Mouse (Mus musculus) embryonic facial prominence, embryonic 11.5 days (tissue): ENCODE measurements around the gene 1700001P01Rik. TPM values are rescaled to one million over a fixed set of nuclear protein-coding genes. Genes with fewer than 3 reads are reported as not detected.

Experiments
- ATAC-seq: fragments of 200-750 bp; cut with Nextera tagmentation; replicated peaks from 2 replicates; pipeline ENCODE4 v1.8.0; 2017; ENCODE audit warnings: low read depth; ENCODE audit not compliant: insufficient number of reproducible peaks, low FRiP score, low TSS enrichment
- DNase-seq: peaks from one replicate; pipeline ENCODE4 v3.0.0-alpha.2; 2015; ENCODE audit warnings: low spot score
- H3K27ac ChIP-seq: fragments of 300-500 bp; sonication (generic); replicated peaks from 2 replicates; pipeline ENCODE4 v1.5.1; 2014; ENCODE audit warnings: mild to moderate bottlenecking, low read depth, low read length, control low read depth
- H3K27me3 ChIP-seq: fragments of 300-500 bp; sonication (generic); 2 replicates; pipeline ENCODE4 v1.6.1; 2014; ENCODE audit warnings: mild to moderate bottlenecking, low read length, moderate library complexity, mixed read lengths; ENCODE audit not compliant: control insufficient read depth, insufficient read depth
- H3K36me3 ChIP-seq: fragments of 300-500 bp; sonication (generic); replicated peaks from 2 replicates; pipeline ENCODE4 v1.6.1; 2014; ENCODE audit warnings: low read depth, mild to moderate bottlenecking, low read length, moderate library complexity, mixed read lengths; ENCODE audit not compliant: control insufficient read depth, insufficient read depth
- H3K4me1 ChIP-seq: fragments of 300-500 bp; sonication (generic); 2 replicates; pipeline ENCODE4 v1.6.1; 2014; ENCODE audit warnings: low read length, mixed read lengths; ENCODE audit not compliant: control insufficient read depth, insufficient read depth
- H3K4me2 ChIP-seq: fragments of 300-500 bp; sonication (generic); 2 replicates; pipeline ENCODE4 v1.6.1; 2014; ENCODE audit warnings: low read depth, mild to moderate bottlenecking, control low read depth, low read length, moderate library complexity
- H3K4me3 ChIP-seq: fragments of 300-500 bp; sonication (generic); 2 replicates; pipeline ENCODE4 v1.5.1; 2014; ENCODE audit warnings: low read depth, low read length, control low read depth
- H3K9ac ChIP-seq: fragments of 300-500 bp; sonication (generic); replicated peaks from 2 replicates; pipeline ENCODE4 v1.6.1; 2014; ENCODE audit warnings: mild to moderate bottlenecking, control low read depth, low read length
- H3K9me3 ChIP-seq: fragments of 300-500 bp; sonication (generic); replicated peaks from 2 replicates; pipeline ENCODE4 v1.6.1; 2016; ENCODE audit warnings: mild to moderate bottlenecking, low read length, inconsistent platforms, mixed read lengths; ENCODE audit not compliant: control insufficient read depth
- WGBS: fragments of 180-500 bp; shearing (Covaris S2); extraction: QIAGEN DNeasy Blood & Tissue Kit; methylation state at CpG from one replicate; pipeline ENCODE4 v1.1.7; 2014; 5-methylcytosine and 5-hydroxymethylcytosine counted together
- polyA plus RNA-seq: library from polyadenylated mRNA; unstranded; fragments of >200 nt; fragmentation: Nextera tagmentation; extraction: Ambion mirVana; gene quantifications from 2 replicates; pipeline ENCODE4 v1.2.1, GENCODE M21; 2014

Gene 1700001P01Rik
- polyA plus RNA-seq, 1 experiment from 2014 or later: not detected

GRCm38 (mm10) chr11:97771410-97771809 lies 4.3 kb downstream of the 1700001P01Rik start:
- no peaks in the 10 kb centered on the region for H3K9me3 ChIP-seq
- H3K36me3 ChIP-seq: no peaks in the 10 kb centered on the region
- no peak overlapping the region for H3K4me3 ChIP-seq
- no peaks in the 10 kb centered on the region for H3K4me1 ChIP-seq
- H3K9ac ChIP-seq: no peak overlapping the region
- no peak for ATAC-seq
- H3K4me2 ChIP-seq: no peak overlapping the region
- no peak for DNase-seq
- 76% methylated on average over 14 of the region's 14 CpGs for WGBS
- no peak overlapping the region for H3K27ac ChIP-seq
- no peaks in the 10 kb centered on the region for H3K27me3 ChIP-seq

DNA sequence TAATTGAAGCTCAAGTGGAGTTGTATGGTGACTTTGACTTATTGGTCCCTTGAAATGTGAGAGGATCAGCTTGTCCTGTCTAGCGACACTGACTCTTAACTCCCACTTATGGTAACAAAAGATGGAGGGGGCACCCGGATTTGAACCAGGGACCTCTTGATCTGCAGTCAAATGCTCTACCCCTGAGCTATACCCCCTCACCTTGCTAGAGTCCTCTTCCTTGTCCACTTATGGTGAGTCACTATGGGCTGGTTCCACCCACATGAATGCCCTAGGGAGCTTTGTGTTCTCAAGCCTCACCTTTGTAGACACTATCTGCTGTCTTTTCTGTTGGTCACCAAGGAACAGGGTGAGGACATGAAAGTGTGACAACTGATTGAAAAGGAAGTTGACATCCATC lies 6.0 kb downstream of the 1700001P01Rik start:
- Histone ChIP-seq H3K9ac (no peak overlapping the region), H3K36me3 (no peaks in the 10 kb centered on the region), H3K4me3 (no peak overlapping the region), H3K27ac (no peak overlapping the region), H3K4me1 (no peaks in the 10 kb centered on the region), H3K27me3 (no peaks in the 10 kb centered on the region), H3K9me3 (no peaks in the 10 kb centered on the region), H3K4me2 (no peak overlapping the region)
- DNase-seq: no peak
- no peak for ATAC-seq
- WGBS: 45% methylated on average over 2 of the region's 2 CpGs

- Histone ChIP-seq H3K4me1 (no peaks in the 10 kb centered on the region), H3K27me3 (no peaks in the 10 kb centered on the region), H3K9me3 (no peaks in the 10 kb centered on the region), H3K36me3 (peaks cover 3% of the 10 kb centered on the region), H3K9ac (peak within 1 kb of the TSS; percentile 88), H3K4me3 (peak within 1 kb of the TSS; percentile 91), H3K27ac (peak within 1 kb of the TSS; percentile 70), H3K4me2 (peak within 1 kb of the TSS; percentile 79)
- peak; percentile 98 for DNase-seq
- WGBS: under 1% methylated on average over 38 of the region's 38 CpGs
- ATAC-seq: peak; percentile 79
Measured at GRCm38 (mm10) chr11:97766154-97766881, 9.4 kb downstream of the 1700001P01Rik start, which contains the start of gene Cwc25. Gene Cwc25 (minus strand): TSS chr11:97766556.

- no peak for ATAC-seq
- peaks cover 6% of the 10 kb centered on the region for H3K36me3 ChIP-seq
- H3K4me2 ChIP-seq: no peak overlapping the region
- H3K9ac ChIP-seq: no peak overlapping the region
- no peaks in the 10 kb centered on the region for H3K9me3 ChIP-seq
- no peak overlapping the region for H3K4me3 ChIP-seq
- H3K27me3 ChIP-seq: no peaks in the 10 kb centered on the region
- no peak overlapping the region for H3K27ac ChIP-seq
- H3K4me1 ChIP-seq: no peaks in the 10 kb centered on the region
- no peak for DNase-seq
Measured at GRCm38 (mm10) chr11:97761638-97762037, 14.1 kb downstream of the 1700001P01Rik start.

GRCm38 (mm10) chr11:97758942-97759341 lies 16.8 kb downstream of the 1700001P01Rik start:
- Histone ChIP-seq H3K9ac (no peak overlapping the region), H3K4me1 (no peaks in the 10 kb centered on the region), H3K9me3 (no peaks in the 10 kb centered on the region), H3K27me3 (no peaks in the 10 kb centered on the region), H3K4me2 (no peak overlapping the region), H3K4me3 (no peak overlapping the region), H3K27ac (no peak overlapping the region), H3K36me3 (peaks cover 6% of the 10 kb centered on the region)
- DNase-seq: no peak
- WGBS: 81% methylated on average over 6 of the region's 6 CpGs
- no peak for ATAC-seq

DNA sequence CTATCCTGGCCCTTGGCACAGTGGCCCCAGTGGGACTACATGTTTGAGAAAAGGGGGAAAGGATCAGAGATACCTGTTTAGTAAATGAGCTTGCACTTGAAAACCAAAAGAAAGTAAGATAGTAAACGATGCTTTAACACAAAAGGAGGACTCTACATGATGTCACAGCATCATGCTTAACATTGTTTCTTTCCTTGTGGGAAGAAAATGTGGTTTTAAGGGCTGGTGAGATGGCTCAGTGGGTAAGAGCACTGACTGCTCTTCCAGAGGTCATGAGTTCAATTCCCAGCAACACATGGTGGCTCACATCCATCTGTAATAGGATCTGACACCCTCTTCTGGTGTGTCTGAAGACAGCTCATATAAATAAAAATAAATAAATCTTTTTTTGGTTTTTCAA lies 17.6 kb downstream of the 1700001P01Rik start:
- WGBS: 100% methylated on average over 1 of the region's 1 CpGs
- H3K4me3 ChIP-seq: no peak overlapping the region
- no peak for DNase-seq
- H3K4me1 ChIP-seq: no peaks in the 10 kb centered on the region
- no peaks in the 10 kb centered on the region for H3K27me3 ChIP-seq
- H3K9ac ChIP-seq: no peak overlapping the region
- no peak for ATAC-seq
- peaks cover 10% of the 10 kb centered on the region for H3K36me3 ChIP-seq
- no peaks in the 10 kb centered on the region for H3K9me3 ChIP-seq
- H3K27ac ChIP-seq: no peak overlapping the region
- no peak overlapping the region for H3K4me2 ChIP-seq

- Histone ChIP-seq H3K9me3 (no peaks in the 10 kb centered on the region), H3K27me3 (no peaks in the 10 kb centered on the region), H3K9ac (no peak overlapping the region), H3K4me1 (no peaks in the 10 kb centered on the region), H3K27ac (no peak overlapping the region), H3K4me2 (no peak overlapping the region), H3K4me3 (no peak overlapping the region), H3K36me3 (peaks cover 10% of the 10 kb centered on the region)
- DNase-seq (no peak), ATAC-seq (no peak)
- WGBS: 96% methylated on average over 8 of the region's 8 CpGs
Measured at GRCm38 (mm10) chr11:97753277-97753676, 22.4 kb downstream of the 1700001P01Rik start.

DNA sequence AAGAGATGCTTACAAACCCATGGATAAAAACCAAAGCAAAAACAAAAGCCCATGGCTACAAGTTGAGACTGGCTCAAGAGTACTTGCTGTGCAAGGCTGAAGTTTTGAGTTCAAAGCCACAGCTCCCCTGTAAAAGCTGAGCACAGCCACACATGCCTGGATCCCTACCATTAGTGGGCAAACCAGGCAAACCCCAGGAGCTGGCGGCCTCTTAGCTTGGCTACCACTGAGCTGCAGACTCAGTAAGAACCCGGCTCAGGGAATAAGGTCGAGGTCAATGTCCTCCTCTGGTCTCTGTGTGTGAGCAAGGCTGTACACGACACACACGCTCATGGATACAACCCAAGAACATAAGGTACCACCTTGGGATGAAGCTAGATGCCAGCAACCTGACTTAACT lies 27.2 kb downstream of the 1700001P01Rik start:
- no peak overlapping the region for H3K27ac ChIP-seq
- 88% methylated on average over 5 of the region's 5 CpGs for WGBS
- H3K4me1 ChIP-seq: no peaks in the 10 kb centered on the region; the same call in 1 of the 2 replicates
- H3K9me3 ChIP-seq: no peaks in the 10 kb centered on the region
- H3K4me3 ChIP-seq: no peak overlapping the region
- no peak overlapping the region for H3K4me2 ChIP-seq
- ATAC-seq: no peak
- no peak for DNase-seq
- H3K27me3 ChIP-seq: no peaks in the 10 kb centered on the region
- H3K9ac ChIP-seq: no peak overlapping the region
- H3K36me3 ChIP-seq: peaks cover 7% of the 10 kb centered on the region
